Mouse (Mus musculus): ENCODE measurements at regions not wholly inside any gene's neighbourhood (a gene's known extent, or its start where the extent isn't known, plus 50 kb on each side); places are given as distances from the start of the nearest gene placed in this dataset.

DNA sequence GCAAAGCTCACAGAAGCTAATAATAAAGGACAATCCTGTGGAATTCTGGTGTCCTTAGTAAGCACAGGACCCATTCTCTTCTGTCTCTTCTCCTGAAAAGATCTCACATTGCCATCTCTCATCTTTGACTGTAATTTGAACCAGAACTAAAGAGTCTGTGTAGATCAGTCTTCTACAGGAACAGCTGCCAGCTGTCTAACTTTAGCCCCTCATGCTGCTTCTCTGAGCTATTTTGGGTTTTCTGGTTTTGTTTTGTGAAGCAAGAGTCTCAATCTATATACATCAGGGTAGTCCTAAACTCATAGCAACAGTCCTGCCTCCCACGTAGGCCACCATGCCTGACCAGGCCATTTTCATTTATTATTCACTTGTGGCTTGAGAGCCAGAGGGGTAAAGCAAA is 325.5 kb upstream of the Npvf start:
- H3K36me3 ChIP-seq (ENCODE audit: control insufficient read depth, insufficient read depth, low read length), result no peaks in the 10 kb centered on the region
- H3K27me3 ChIP-seq (ENCODE audit: control insufficient read depth, insufficient read depth, low read length), result no peaks in the 10 kb centered on the region
- DNase-seq (ENCODE audit: low read depth in 1 of 2, low spot score in 2 of 2), result no peak
- 40% methylated on average over 1 of the region's 1 CpGs for WGBS
- TF ChIP-seq POLR2A (IDR thresholded peaks at IDR 0.05; ENCODE audit: low read depth, low read length) (no peak), CTCF (IDR thresholded peaks at IDR 0.05; ENCODE audit: extremely low read depth, insufficient read depth, insufficient read length, insufficient replicate concordance) (no peak)
- peaks cover 5% of the 10 kb centered on the region; the same call in 1 of the 2 replicates for H3K4me1 ChIP-seq (ENCODE audit: control insufficient read depth, insufficient read depth, insufficient read length)
- no peak overlapping the region for H3K4me3 ChIP-seq (ENCODE audit: extremely low read depth, insufficient read depth, insufficient read length)
- no peak overlapping the region for H3K27ac ChIP-seq (ENCODE audit: insufficient read depth, low read length)

DNA sequence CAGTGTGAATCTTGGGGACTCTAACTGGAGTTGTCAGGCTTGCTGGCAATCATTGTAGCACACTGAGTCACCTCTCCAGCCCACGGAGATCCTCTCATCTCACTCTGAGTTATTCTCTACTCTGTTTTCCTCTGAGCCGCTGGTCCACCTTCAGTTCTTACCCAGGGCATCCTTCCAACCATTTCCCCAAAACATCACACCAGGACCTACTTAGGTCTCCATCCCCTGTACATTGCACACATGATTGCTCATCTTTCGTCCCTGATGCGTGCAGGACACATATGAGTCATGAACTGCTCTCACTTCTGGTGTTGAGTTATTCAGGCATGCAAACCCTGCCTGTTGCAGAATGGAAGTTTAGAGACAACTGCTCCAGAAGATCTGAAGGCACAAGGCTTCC is 326.1 kb upstream of the Npvf start:
- H3K27ac ChIP-seq (ENCODE audit: insufficient read depth, low read length), result no peak overlapping the region
- WGBS, result 38% methylated on average over 4 of the region's 4 CpGs
- DNase-seq (ENCODE audit: low read depth in 1 of 2, low spot score in 2 of 2), result peak; percentile 18
- TF ChIP-seq CTCF (IDR thresholded peaks at IDR 0.05; ENCODE audit: extremely low read depth, insufficient read depth, insufficient read length, insufficient replicate concordance) (no peak), POLR2A (IDR thresholded peaks at IDR 0.05; ENCODE audit: low read depth, low read length) (no peak)
- H3K4me1 ChIP-seq (ENCODE audit: control insufficient read depth, insufficient read depth, insufficient read length), result peaks cover 5% of the 10 kb centered on the region; the same call in 1 of the 2 replicates
- no peak overlapping the region for H3K4me3 ChIP-seq (ENCODE audit: extremely low read depth, insufficient read depth, insufficient read length)
- no peaks in the 10 kb centered on the region for H3K36me3 ChIP-seq (ENCODE audit: control insufficient read depth, insufficient read depth, low read length)
- no peaks in the 10 kb centered on the region for H3K27me3 ChIP-seq (ENCODE audit: control insufficient read depth, insufficient read depth, low read length)

DNA sequence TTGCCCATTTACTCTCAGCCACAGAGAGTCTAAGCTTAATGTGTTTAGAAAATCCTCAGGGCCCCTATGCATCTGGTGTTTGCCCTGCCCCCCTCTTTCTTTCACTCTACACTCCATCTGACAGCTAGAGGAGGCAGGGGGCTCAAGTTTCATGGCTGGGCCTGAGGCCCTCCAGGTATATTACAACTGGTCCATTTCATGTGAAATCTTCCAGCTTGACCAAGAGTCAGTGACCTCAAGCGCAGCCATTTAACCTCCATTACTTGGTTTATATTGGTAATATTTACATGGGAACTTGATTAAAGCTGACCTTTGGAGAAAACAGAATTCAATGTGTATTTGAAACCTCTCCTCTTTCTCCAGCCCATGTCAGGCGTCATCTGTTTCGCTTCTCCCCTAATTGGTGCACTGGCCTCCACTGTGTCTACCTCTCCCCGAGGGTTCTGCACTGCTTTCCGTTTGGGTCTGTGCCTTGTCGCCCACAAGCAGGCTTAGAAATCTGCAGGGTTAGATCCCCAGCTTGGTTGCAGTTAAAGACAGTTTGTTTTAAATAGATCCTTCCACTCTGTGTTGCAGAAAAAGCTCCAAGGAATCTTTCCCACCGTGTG is 327.6 kb upstream of the Npvf start:
- no peak overlapping the region for H3K27ac ChIP-seq (ENCODE audit: insufficient read depth, low read length)

DNA sequence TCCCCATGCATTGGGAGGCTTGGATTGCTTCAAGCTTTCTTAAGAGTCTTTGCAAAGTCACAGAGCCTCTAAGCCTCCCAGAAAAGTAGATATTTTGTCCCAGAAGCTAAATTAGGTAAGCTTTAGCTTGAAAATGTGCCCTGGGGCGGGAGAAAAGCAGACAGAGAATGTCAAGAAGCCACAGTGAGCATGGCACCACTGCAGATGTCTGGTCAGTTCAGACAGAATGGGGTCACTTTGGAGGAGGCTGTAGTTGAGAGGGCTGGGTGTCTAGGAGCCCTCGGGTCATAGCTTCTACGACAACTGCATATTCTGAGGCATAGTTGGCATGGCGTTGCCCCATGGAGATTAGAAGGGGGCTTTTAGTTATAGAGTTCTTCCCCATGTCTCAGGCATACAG is 328.6 kb upstream of the Npvf start:
- no peaks in the 10 kb centered on the region for H3K27me3 ChIP-seq (ENCODE audit: control insufficient read depth, insufficient read depth, low read length)
- H3K4me3 ChIP-seq (ENCODE audit: extremely low read depth, insufficient read depth, insufficient read length), result no peak overlapping the region
- DNase-seq (ENCODE audit: low read depth in 1 of 2, low spot score in 2 of 2), result no peak
- WGBS, result 88% methylated on average over 4 of the region's 4 CpGs
- no peak for TF ChIP-seq CTCF (IDR thresholded peaks at IDR 0.05; ENCODE audit: extremely low read depth, insufficient read depth, insufficient read length, insufficient replicate concordance)
- TF ChIP-seq POLR2A (IDR thresholded peaks at IDR 0.05; ENCODE audit: low read depth, low read length), result no peak
- no peaks in the 10 kb centered on the region for H3K36me3 ChIP-seq (ENCODE audit: control insufficient read depth, insufficient read depth, low read length)
- H3K4me1 ChIP-seq (ENCODE audit: control insufficient read depth, insufficient read depth, insufficient read length), result peaks cover 5% of the 10 kb centered on the region; the same call in 1 of the 2 replicates
- no peak overlapping the region for H3K27ac ChIP-seq (ENCODE audit: insufficient read depth, low read length)

More for the DNA sequence above, 327.6 kb upstream of the Npvf start:
- Histone ChIP-seq H3K27me3 (ENCODE audit: control insufficient read depth, insufficient read depth, low read length) (no peaks in the 10 kb centered on the region), H3K4me3 (ENCODE audit: extremely low read depth, insufficient read depth, insufficient read length) (no peak overlapping the region), H3K36me3 (ENCODE audit: control insufficient read depth, insufficient read depth, low read length) (no peaks in the 10 kb centered on the region), H3K4me1 (ENCODE audit: control insufficient read depth, insufficient read depth, insufficient read length) (peaks cover 5% of the 10 kb centered on the region; the same call in 1 of the 2 replicates)
- 85% methylated on average over 7 of the region's 7 CpGs for WGBS
- DNase-seq (ENCODE audit: low read depth in 1 of 2, low spot score in 2 of 2), result no peak
- TF ChIP-seq CTCF (IDR thresholded peaks at IDR 0.05; ENCODE audit: extremely low read depth, insufficient read depth, insufficient read length, insufficient replicate concordance), result no peak
- no peak for TF ChIP-seq POLR2A (IDR thresholded peaks at IDR 0.05; ENCODE audit: low read depth, low read length)

- Histone ChIP-seq H3K27ac (ENCODE audit: insufficient read depth, low read length) (no peak overlapping the region), H3K4me1 (ENCODE audit: control insufficient read depth, insufficient read depth, insufficient read length) (peaks cover 5% of the 10 kb centered on the region; the same call in 1 of the 2 replicates)
- WGBS, result 77% methylated on average over 8 of the region's 8 CpGs
Measured at GRCm38 (mm10) chr6:50983511-50984099, 329.4 kb upstream of the Npvf start.

GRCm38 (mm10) chr6:50984157-50984905 is 330.1 kb upstream of the Npvf start:
- Histone ChIP-seq H3K27ac (ENCODE audit: insufficient read depth, low read length) (no peak overlapping the region), H3K27me3 (ENCODE audit: control insufficient read depth, insufficient read depth, low read length) (no peaks in the 10 kb centered on the region), H3K36me3 (ENCODE audit: control insufficient read depth, insufficient read depth, low read length) (no peaks in the 10 kb centered on the region), H3K4me1 (ENCODE audit: control insufficient read depth, insufficient read depth, insufficient read length) (peaks cover 5% of the 10 kb centered on the region; the same call in 1 of the 2 replicates), H3K4me3 (ENCODE audit: extremely low read depth, insufficient read depth, insufficient read length) (no peak overlapping the region)
- no peak for DNase-seq (ENCODE audit: low read depth in 1 of 2, low spot score in 2 of 2)
- no peak for TF ChIP-seq CTCF (IDR thresholded peaks at IDR 0.05; ENCODE audit: extremely low read depth, insufficient read depth, insufficient read length, insufficient replicate concordance)
- no peak for TF ChIP-seq POLR2A (IDR thresholded peaks at IDR 0.05; ENCODE audit: low read depth, low read length)
- WGBS, result 88% methylated on average over 11 of the region's 11 CpGs

More at GRCm38 (mm10) chr6:50983511-50984099, 329.4 kb upstream of the Npvf start:
- DNase-seq (ENCODE audit: low read depth in 1 of 2, low spot score in 2 of 2), result no peak
- no peak for TF ChIP-seq POLR2A (IDR thresholded peaks at IDR 0.05; ENCODE audit: low read depth, low read length)
- TF ChIP-seq CTCF (IDR thresholded peaks at IDR 0.05; ENCODE audit: extremely low read depth, insufficient read depth, insufficient read length, insufficient replicate concordance), result no peak
- no peaks in the 10 kb centered on the region for H3K27me3 ChIP-seq (ENCODE audit: control insufficient read depth, insufficient read depth, low read length)
- no peak overlapping the region for H3K4me3 ChIP-seq (ENCODE audit: extremely low read depth, insufficient read depth, insufficient read length)
- H3K36me3 ChIP-seq (ENCODE audit: control insufficient read depth, insufficient read depth, low read length), result no peaks in the 10 kb centered on the region
